Mouse (Mus musculus) limb, embryonic 15.5 days (tissue): ENCODE measurements around the gene Tnfaip8l2. TPM values are rescaled to one million over a fixed set of nuclear protein-coding genes. Genes with fewer than 3 reads are reported as not detected.
"Not testable (repeated sequence)": the region's sequence is repeated elsewhere in the genome, so short reads cannot be mapped to it uniquely, and the experiment has no call there.

ENCODE experiments used
- ATAC-seq: fragments of 200-750 bp; cut with Nextera tagmentation; 2 replicates; pipeline ENCODE4 v1.8.0; 2017; ENCODE audit warnings: low read depth, moderate TSS enrichment; ENCODE audit not compliant: insufficient number of reproducible peaks, low FRiP score, low TSS enrichment
- H3K27ac ChIP-seq: fragments of 300-500 bp; sonication (generic); 2 replicates; pipeline ENCODE4 v1.5.1; 2015; ENCODE audit warnings: moderate library complexity, mild to moderate bottlenecking, inconsistent platforms
- H3K27me3 ChIP-seq: fragments of 300-500 bp; sonication (generic); 2 replicates; pipeline ENCODE4 v1.6.1; 2015; ENCODE audit warnings: inconsistent platforms
- H3K36me3 ChIP-seq: fragments of 300-500 bp; sonication (generic); 2 replicates; pipeline ENCODE4 v1.6.1; 2015; ENCODE audit warnings: inconsistent platforms
- H3K4me1 ChIP-seq: fragments of 300-500 bp; sonication (generic); 2 replicates; pipeline ENCODE4 v1.6.1; 2015; ENCODE audit warnings: inconsistent platforms
- H3K4me2 ChIP-seq: fragments of 300-500 bp; sonication (generic); 2 replicates; pipeline ENCODE4 v1.6.1; 2015; ENCODE audit warnings: mild to moderate bottlenecking, inconsistent platforms
- H3K4me3 ChIP-seq: fragments of 300-500 bp; sonication (generic); 2 replicates; pipeline ENCODE4 v1.5.1; 2015; ENCODE audit warnings: mild to moderate bottlenecking, inconsistent platforms
- H3K9ac ChIP-seq: fragments of 300-500 bp; sonication (generic); 2 replicates; pipeline ENCODE4 v1.6.1; 2015; ENCODE audit warnings: inconsistent platforms
- H3K9me3 ChIP-seq: fragments of 300-500 bp; sonication (generic); 2 replicates; pipeline ENCODE4 v1.6.1; 2016; ENCODE audit warnings: inconsistent platforms
- WGBS: fragments of 180-500 bp; shearing (Covaris S2); methylation state at CpG from one replicate; pipeline ENCODE4 v1.1.7; 2015; 5-methylcytosine and 5-hydroxymethylcytosine counted together
- polyA plus RNA-seq: library from polyadenylated mRNA; unstranded; fragments of >200 nt; fragmentation: Nextera tagmentation; extraction: Ambion mirVana; gene quantifications from 2 replicates; pipeline ENCODE4 v1.2.1, GENCODE M21; 2015

Tnfaip8l2 gene
- polyA plus RNA-seq, 1 experiment from 2014 or later = 6.1 TPM

DNA sequence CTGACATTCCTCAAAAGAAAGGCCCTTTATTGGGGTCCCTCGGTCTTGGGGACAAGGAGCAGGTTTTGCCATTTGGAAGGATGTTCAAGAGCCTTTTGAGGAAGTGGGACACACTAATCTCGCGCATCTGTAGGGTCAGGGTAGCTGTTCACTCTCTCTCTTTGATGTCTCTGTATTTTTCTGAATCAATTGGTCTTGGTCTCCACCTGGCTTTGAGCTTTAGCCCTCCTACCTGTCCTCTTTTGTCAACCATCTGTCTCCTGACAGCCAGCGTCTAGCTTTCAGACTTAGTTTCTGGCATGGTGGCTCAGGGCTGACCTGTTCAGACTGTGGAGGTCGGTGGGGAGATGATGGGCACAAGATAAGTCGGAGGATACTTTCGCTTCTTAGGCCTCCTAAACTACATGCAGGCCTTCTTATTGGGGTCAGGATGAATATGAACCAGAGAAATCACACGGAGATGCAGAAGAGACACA, 17.4 kb upstream of the Tnfaip8l2 start:
- no peaks in the 10 kb centered on the region for H3K9me3 ChIP-seq
- H3K27me3 ChIP-seq = no peaks in the 10 kb centered on the region
- peaks cover 3% of the 10 kb centered on the region; the same call in 1 of the 2 replicates for H3K36me3 ChIP-seq
- peak overlapping the region; percentile 84 for H3K4me2 ChIP-seq
- H3K9ac ChIP-seq = peak overlapping the region; percentile 26
- WGBS = 14% methylated on average over 8 of the region's 8 CpGs
- peaks cover 38% of the 10 kb centered on the region for H3K4me1 ChIP-seq
- H3K27ac ChIP-seq = peak overlapping the region; percentile 33; the same call in 1 of the 2 replicates
- H3K4me3 ChIP-seq = peak overlapping the region; percentile 76
- no peak for ATAC-seq

DNA sequence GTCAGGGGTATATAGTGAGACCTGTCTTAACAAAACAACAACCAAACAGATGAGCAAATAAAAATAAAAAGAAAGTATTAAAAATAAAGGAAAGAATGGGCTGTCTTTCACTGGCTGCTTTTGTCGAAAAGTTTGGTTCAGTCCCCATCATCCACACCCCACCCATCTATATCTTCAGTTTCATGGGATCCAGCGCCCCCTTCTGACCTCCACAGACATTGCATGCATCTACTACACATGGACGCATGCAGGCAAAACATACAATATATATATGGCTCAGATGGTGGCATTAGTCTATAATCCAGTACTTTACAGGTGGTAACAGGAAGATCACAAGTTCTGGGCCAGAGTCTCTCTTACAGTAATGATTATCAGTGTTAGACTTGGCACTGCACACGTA, 11.7 kb upstream of the Tnfaip8l2 start:
- no peaks in the 10 kb centered on the region for H3K36me3 ChIP-seq
- no peaks in the 10 kb centered on the region for H3K9me3 ChIP-seq
- WGBS = 52% methylated on average over 4 of the region's 4 CpGs
- H3K27ac ChIP-seq = no peak overlapping the region
- H3K9ac ChIP-seq = no peak overlapping the region
- ATAC-seq = no peak
- H3K27me3 ChIP-seq = no peaks in the 10 kb centered on the region
- H3K4me1 ChIP-seq = no peaks in the 10 kb centered on the region
- no peak overlapping the region for H3K4me2 ChIP-seq
- H3K4me3 ChIP-seq = no peak overlapping the region

GRCm38 (mm10) chr3:95147924-95148323, 5.8 kb upstream of the Tnfaip8l2 start:
- Histone ChIP-seq H3K4me3 (no peak overlapping the region), H3K27ac (no peak overlapping the region), H3K4me2 (no peak overlapping the region), H3K9ac (no peak overlapping the region), H3K27me3 (no peaks in the 10 kb centered on the region), H3K36me3 (no peaks in the 10 kb centered on the region), H3K4me1 (no peaks in the 10 kb centered on the region), H3K9me3 (no peaks in the 10 kb centered on the region)
- WGBS = 64% methylated on average over 3 of the region's 3 CpGs
- ATAC-seq = no peak

DNA sequence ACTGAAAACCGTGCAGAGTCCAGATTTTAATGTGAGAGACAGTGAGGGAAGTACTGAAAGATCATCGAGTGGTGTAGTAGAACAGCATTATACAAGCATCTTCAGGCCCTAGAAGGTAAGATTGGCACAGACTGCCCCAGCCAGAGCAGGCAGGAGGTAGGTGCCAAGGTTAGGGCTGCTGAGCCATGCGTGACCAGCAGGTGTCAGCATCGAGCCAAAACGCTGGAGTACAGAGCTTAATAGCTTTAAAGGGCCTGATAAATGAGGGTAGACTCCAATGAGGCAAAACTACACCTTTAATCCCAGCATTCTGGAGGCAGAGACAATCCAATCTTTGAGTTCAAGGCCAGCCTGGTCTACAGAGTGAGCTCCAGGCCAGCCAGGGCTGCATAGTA, 454 bp upstream of the Tnfaip8l2 start:
- ATAC-seq = no peak
- Histone ChIP-seq H3K4me2 (no peak overlapping the region), H3K9ac (no peak overlapping the region), H3K4me1 (no peaks in the 10 kb centered on the region), H3K9me3 (no peaks in the 10 kb centered on the region), H3K27me3 (no peaks in the 10 kb centered on the region), H3K27ac (no peak overlapping the region), H3K36me3 (peaks cover 30% of the 10 kb centered on the region), H3K4me3 (no peak overlapping the region)
- 10% methylated on average over 5 of the region's 5 CpGs for WGBS

DNA sequence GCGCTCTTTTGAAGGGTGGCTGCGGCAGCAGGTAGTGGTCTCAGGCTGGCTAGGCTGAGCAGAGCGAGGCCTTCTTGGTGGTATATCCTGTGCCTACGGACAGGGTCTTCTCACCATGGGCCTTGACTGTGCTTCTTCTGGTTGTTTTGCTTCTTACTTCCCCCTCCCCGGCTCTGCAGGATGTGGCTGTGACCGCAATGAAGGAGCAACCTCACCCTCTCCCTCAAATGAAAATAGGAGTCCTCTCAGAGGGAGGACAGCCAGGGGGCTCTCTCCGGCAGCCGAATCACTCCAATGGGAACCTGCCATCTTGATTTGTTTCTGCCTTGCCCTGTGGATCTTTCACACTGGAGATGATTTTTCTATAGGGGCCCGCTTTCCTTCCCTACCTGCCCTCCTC, 686 bp downstream of the Tnfaip8l2 start:
- Histone ChIP-seq H3K9ac (no peak overlapping the region), H3K4me2 (no peak overlapping the region), H3K4me1 (no peaks in the 10 kb centered on the region), H3K27me3 (no peaks in the 10 kb centered on the region), H3K9me3 (no peaks in the 10 kb centered on the region), H3K4me3 (no peak overlapping the region), H3K27ac (no peak overlapping the region), H3K36me3 (peaks cover 30% of the 10 kb centered on the region)
- WGBS = 91% methylated on average over 9 of the region's 9 CpGs
- ATAC-seq = no peak

- Histone ChIP-seq H3K9ac (no peak overlapping the region), H3K9me3 (no peaks in the 10 kb centered on the region), H3K27me3 (no peaks in the 10 kb centered on the region), H3K36me3 (peaks cover 30% of the 10 kb centered on the region), H3K4me2 (no peak overlapping the region), H3K27ac (no peak overlapping the region), H3K4me1 (peaks cover 5% of the 10 kb centered on the region; the same call in 1 of the 2 replicates), H3K4me3 (no peak overlapping the region)
- 94% methylated on average over 6 of the region's 6 CpGs for WGBS
- ATAC-seq = no peak
Observed at GRCm38 (mm10) chr3:95140795-95141194, 1.4 kb downstream of the Tnfaip8l2 start.

GRCm38 (mm10) chr3:95140289-95140595, 1.9 kb downstream of the Tnfaip8l2 start:
- H3K9me3 ChIP-seq = no peaks in the 10 kb centered on the region
- 68% methylated on average over 18 of the region's 18 CpGs for WGBS
- H3K27me3 ChIP-seq = no peaks in the 10 kb centered on the region
- no peak overlapping the region for H3K9ac ChIP-seq
- ATAC-seq = no peak
- peaks cover 10% of the 10 kb centered on the region; the same call in 1 of the 2 replicates for H3K4me1 ChIP-seq
- peaks cover 30% of the 10 kb centered on the region for H3K36me3 ChIP-seq
- H3K27ac ChIP-seq = no peak overlapping the region
- no peak overlapping the region for H3K4me2 ChIP-seq
- no peak overlapping the region for H3K4me3 ChIP-seq

DNA sequence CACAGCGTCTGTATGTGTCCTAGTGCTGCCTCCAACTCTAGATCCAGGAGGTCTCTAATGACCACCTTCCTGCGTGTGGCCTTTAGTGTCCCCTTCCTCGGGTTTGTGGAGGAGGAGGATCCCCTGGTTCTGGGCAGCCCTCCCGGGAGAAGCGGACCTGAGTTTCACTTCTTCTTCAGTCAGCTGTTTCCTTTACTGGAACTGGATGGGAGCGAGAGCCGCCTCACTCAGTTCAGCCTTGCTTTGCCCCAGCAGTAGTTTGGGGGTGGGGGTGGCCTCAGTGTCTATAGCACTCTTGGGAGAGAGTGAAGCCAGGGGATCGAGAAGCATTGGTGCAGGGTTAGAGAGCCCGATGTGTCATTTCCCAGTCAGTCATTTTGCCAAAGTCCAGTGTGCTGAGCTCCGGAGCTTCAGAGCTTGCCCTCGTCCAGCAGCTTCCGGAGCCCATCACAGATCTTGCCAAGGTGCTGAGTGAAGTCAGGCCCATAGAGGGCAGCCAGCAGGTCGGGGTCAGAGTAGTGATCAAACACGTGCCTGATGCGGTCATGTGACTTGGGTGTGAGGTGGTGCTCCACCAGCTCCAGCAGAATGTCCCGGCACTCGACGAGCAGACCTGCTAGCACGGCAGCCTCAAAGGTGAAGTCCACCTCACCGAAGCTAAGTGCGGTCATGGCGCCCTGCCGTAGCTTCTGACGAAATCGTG, 2.4 kb downstream of the Tnfaip8l2 start:
- H3K9ac ChIP-seq = no peak overlapping the region
- H3K36me3 ChIP-seq = peaks cover 30% of the 10 kb centered on the region
- ATAC-seq = no peak
- 71% methylated on average over 25 of the region's 25 CpGs for WGBS
- H3K27ac ChIP-seq = no peak overlapping the region
- no peak overlapping the region for H3K4me3 ChIP-seq
- H3K27me3 ChIP-seq = no peaks in the 10 kb centered on the region
- no peaks in the 10 kb centered on the region for H3K9me3 ChIP-seq
- H3K4me1 ChIP-seq = peaks cover 15% of the 10 kb centered on the region; the same call in 1 of the 2 replicates
- H3K4me2 ChIP-seq = no peak overlapping the region

- Histone ChIP-seq H3K27me3 (no peaks in the 10 kb centered on the region), H3K4me2 (no peak overlapping the region), H3K9ac (no peak overlapping the region), H3K27ac (no peak overlapping the region), H3K9me3 (no peaks in the 10 kb centered on the region), H3K4me3 (no peak overlapping the region), H3K4me1 (peaks cover 23% of the 10 kb centered on the region), H3K36me3 (peaks cover 24% of the 10 kb centered on the region)
- 94% methylated on average over 3 of the region's 3 CpGs for WGBS
- no peak for ATAC-seq
Observed at GRCm38 (mm10) chr3:95136336-95136735, 5.8 kb downstream of the Tnfaip8l2 start.

GRCm38 (mm10) chr3:95135433-95136052, 6.6 kb downstream of the Tnfaip8l2 start:
- WGBS = 82% methylated on average over 7 of the region's 7 CpGs
- Histone ChIP-seq H3K4me1 (peaks cover 23% of the 10 kb centered on the region), H3K27ac (no peak overlapping the region), H3K9me3 (no peaks in the 10 kb centered on the region), H3K27me3 (no peaks in the 10 kb centered on the region), H3K4me3 (peak overlapping the region; percentile 35), H3K36me3 (peaks cover 17% of the 10 kb centered on the region), H3K9ac (no peak overlapping the region), H3K4me2 (peak overlapping the region; percentile 55)
- no peak for ATAC-seq

DNA sequence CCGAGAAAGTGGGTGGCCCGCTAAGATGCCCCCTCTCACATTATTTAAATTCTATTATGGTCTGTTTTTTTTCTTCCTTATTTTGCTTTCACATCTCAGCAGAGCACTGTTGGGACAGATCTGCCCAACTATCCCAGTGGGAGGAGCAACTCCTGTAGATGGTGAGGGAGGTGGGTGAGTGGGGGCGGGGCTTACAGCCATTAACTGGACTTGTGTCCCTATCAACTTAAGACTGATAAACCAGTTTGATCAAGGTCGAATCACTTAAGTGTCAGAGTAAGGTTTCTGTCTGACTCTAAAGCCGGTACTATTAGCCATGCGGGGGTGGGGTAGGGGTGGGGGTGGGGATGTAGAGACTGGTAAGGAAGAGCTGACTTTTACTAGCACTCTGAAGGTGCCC, 7.1 kb downstream of the Tnfaip8l2 start:
- Histone ChIP-seq H3K4me1 (peaks cover 23% of the 10 kb centered on the region), H3K4me3 (peak overlapping the region; percentile 35), H3K9me3 (no peaks in the 10 kb centered on the region), H3K27me3 (no peaks in the 10 kb centered on the region), H3K27ac (0 out of 2 replicates have a peak overlapping the region, but pooled peaks have one; percentile 11), H3K36me3 (peaks cover 16% of the 10 kb centered on the region), H3K4me2 (peak overlapping the region; percentile 55), H3K9ac (no peak overlapping the region)
- no peak for ATAC-seq
- 18% methylated on average over 6 of the region's 6 CpGs for WGBS

- H3K9ac ChIP-seq, H3K27me3 ChIP-seq, H3K9me3 ChIP-seq, H3K27ac ChIP-seq, H3K4me2 ChIP-seq: not testable (repeated sequence)
- peak; percentile 35; the same call in 1 of the 2 replicates for ATAC-seq
- Histone ChIP-seq H3K36me3 (peaks cover 16% of the 10 kb centered on the region), H3K4me1 (peaks cover 26% of the 10 kb centered on the region), H3K4me3 (peak overlapping the region; percentile 68; the same call in 1 of the 2 replicates)
- WGBS = no CpG with 5 or more reads among the region's 12 CpGs
Observed at GRCm38 (mm10) chr3:95134133-95134532, 8.0 kb downstream of the Tnfaip8l2 start.
